Mouse (Mus musculus) layer of hippocampus, postnatal 10 days (tissue): Measurements from ENCODE around the gene Cdk9. TPM values are rescaled to one million over a fixed set of nuclear protein-coding genes. Genes with fewer than 3 reads are reported as not detected.

Experiments used
- DNase-seq, 2 experiments: peaks; one replicate each; pipeline ENCODE4 v3.0.0; 2021; ENCODE audit warnings: low spot score in 2 of 2
- long read RNA-seq: library from polyadenylated mRNA; stranded (forward); transcript quantifications from one replicate; pipeline ENCODE4 v2.0.0, GENCODE M21; 2023
- total RNA-seq, 2 experiments: library from RNA; stranded (reverse); gene quantifications; 2 replicates each; pipeline ENCODE4 v1.2.3; 2021

Cdk9 gene
- total RNA-seq, result 10 to 100 TPM; 86.8 to 92.1 TPM
- long read RNA-seq, transcript Cdk9-201 (7 exons, 1,733 nt), result major isoform, 80 of 100 reads
- long read RNA-seq, partial matches to known transcripts, result 4 of 100 reads
- long read RNA-seq, other reads (novel, unspliced or antisense), result 14 of 100 reads

DNA sequence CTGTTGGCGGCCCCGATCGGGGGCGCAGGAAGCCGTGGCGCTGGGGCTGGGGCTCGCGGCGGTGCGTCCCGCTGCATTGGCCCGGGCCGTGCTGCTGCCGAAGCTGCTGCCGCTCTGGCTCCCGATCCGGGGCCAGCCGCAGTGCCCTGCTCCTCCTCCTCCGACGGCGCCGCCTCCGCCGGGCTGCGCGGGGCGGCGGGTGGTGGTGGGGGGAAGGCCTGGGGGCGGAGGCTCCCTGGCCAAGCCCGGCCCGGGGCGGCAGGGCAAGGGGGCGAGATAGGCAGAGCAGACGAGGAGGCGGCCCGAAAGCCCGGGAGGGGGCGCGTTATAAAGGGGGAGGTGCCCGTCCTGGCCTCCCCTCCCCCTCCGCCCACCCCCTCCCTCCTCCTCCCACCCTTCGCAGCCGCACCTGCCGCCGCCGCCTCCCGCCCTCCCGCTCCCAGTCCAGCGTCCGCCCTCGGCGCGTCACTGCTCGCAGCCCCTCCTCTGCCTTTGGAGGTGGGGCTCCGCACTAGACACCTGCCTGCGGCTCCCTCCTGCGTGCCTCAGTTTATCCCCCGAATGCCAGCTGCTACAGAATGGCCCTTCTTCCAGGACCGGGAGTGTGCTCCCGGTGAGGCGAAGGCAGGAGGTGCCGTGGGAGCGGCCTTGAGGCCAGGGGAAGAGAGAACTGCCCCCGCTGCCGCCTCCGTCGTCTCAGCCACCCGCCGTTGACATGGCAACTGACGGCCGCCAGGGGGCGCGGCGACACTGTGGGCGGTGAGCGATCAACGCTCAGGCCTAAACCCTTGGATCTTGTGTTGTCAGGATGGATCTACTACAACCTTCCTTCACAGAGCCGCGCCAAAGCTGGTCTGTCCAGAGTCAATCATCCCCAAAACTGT, at the start of gene Cdk9:
Gene Cdk9 (minus strand): TSS at position 143 of the 884 bp plus-strand sequence.
- DNase-seq, result peak; percentile 96

DNA sequence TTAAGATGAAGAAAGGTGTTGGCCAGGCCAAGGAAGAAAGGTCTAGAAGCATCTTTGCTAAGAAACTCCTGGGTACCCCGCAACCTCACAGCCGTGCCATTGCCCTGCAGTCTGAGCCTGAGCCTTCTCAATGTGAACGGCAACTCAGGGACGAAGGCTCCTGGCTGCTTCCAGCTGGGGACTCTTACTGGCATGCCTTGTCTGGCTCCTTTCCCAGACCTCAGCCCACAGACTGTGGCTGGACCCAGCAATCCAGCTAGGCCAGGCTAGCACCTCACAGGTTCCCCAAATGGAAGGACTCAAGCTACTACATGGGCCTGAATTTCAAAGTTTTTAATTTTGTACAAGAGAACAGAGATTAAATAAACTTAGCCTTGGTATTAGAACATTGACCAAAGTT, 49.0 kb upstream of the Cdk9 start:
- no peak for DNase-seq

DNA sequence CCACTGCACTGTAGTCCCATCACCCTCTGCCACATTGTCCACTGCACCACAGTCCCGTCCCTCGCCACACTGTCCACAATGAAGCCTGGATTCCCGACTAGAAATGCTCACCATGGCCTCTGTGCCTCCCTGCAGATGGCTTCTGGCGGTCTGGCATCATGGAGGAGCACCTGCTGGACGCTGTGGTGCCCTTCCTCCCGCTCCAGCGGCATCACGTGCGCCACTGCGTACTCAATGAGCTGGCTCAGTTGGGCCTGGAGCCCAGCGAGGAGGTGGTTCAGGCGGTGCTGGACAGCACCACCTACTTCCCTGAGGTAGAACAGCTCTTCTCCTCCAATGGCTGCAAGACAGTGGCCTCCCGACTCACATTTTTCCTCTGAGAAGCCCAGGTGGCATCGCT, 48.5 kb upstream of the Cdk9 start:
- DNase-seq, result no peak

DNA sequence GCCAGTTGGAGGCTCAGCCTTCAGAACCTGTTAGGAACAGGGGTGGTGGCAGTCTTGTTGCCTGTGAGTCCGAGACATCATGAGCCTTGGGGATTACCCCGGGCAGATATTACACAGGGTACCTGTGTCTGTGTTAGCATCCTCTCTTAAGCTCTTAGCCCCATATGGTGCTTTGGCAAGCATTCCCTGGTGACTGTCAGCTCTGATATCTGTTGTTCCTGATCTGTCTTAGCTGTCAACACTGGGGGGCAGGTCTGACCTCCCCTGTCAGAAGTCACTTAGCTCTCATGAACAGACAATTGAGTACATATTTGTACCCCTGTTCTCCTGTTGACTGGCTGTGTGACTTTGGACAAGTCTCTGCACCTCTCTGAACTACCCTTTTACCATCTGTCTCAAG, 46.1 kb upstream of the Cdk9 start:
- no peak for DNase-seq

DNA sequence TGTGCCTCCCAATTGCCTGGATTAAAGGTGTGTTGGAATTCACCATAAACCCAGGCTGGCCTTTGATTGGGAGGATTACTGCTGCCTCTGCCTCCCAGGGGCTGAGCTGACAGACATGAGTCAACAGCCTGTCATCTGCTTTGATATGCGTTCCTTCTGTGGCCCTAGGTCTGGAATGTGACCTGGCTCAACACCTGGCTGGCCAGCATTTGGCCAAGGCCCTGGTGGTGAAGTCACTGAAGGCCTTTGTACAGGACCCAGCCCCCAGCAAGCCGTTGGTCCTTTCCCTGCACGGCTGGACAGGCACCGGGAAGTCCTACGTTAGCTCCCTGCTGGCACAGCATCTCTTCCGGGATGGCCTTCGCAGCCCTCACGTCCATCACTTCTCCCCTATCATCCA, 45.6 kb upstream of the Cdk9 start:
- no peak for DNase-seq

DNA sequence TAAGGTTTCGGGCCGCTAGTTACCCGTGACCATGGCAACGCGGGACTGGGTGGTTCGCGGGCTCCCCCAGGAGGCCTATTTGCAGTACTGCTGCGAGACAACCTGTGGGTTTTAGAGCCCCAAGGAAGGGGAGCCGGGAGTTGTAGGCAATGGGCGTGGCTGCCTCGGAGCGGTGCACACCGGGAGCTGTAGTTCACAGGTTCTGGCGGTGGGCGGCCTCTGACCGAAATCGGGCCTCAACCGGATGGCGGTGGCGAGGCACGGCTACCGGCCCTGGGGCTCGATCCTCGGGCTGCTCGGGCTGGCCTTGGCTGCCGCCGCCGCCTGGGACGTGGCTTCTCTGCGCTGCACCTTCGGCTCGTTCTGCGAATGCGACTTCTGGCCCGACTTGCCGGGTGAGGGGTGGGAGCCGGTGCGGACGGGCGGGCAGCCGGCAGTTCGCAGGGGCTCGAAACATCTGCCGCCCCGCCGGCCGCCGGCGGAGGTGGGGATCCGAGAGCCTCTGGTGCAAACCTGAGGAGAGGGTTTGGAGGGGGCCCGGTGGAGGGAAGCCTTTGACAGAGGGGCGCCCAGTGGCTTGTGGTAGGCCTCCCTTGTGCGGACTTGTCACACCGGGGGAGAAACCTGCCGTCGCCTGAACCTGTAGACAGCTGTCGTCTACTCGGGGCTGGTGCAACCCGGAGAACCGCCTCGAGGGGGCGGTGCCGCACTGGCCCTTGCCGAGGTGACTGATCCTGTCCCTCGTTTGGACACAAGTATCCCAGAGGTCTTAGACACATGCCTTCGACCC, 44.4 kb upstream of the Cdk9 start, which contains the start of gene Tor2a:
Gene Tor2a (plus strand): TSS at position 179 of the 790 bp plus-strand sequence.
- peak; percentile 97 for DNase-seq

DNA sequence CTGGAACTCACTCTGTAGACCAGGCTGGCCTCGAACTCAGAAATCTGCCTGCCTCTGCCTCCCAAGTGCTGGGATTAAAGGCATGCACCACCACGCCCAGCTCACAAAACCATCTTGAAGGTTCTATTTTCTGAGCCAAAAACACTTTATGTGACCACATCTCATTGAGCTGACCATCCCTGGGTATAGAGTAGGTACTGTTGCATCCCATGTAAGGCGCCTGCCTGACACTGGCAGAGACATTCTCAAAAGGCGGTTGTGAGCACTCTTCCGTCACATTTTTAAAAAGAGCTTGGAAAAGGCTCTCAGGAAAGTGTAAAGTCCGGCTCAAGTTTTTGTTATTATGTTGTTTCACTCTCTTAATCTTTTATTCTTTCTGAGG, 43.8 kb upstream of the Cdk9 start:
- DNase-seq, result no peak

DNA sequence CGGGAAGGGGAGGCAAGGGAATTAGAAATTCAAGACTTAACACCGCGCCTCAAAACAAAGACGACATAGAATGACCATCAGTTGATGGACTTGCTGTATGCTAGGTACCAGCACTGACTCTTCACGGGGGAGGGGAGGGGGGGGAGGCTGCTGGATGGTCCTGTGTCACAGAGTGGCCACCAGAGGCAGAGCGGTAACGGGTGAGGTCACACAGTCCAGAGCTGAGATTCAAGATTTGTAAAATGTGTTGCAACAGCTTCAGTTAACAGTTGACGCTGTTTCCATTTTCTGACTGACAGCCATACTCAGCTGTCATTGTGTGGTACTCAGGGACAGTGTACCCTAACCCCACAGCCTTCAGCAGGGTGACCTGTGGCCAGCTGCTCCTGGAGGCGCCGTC, 39.3 kb upstream of the Cdk9 start:
- DNase-seq, result no peak

DNA sequence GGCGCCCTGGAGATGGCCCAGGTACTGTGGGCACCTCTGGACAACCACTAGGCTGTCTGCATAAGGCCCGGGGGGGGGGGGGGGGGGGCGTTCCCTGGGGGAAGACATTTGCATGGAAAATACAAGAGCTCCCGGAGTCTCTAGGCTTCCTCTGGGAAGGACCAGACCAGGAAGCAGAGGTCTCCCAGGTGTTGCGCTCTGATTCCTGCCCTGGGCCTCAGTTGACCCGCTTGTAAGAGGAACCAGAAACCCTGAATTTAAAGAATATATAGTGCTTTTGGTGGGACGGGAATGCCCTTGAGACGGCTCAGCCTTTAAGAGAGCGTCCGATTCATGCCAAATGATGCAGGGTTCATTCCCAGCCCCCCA, 38.8 kb upstream of the Cdk9 start:
- no peak for DNase-seq

DNA sequence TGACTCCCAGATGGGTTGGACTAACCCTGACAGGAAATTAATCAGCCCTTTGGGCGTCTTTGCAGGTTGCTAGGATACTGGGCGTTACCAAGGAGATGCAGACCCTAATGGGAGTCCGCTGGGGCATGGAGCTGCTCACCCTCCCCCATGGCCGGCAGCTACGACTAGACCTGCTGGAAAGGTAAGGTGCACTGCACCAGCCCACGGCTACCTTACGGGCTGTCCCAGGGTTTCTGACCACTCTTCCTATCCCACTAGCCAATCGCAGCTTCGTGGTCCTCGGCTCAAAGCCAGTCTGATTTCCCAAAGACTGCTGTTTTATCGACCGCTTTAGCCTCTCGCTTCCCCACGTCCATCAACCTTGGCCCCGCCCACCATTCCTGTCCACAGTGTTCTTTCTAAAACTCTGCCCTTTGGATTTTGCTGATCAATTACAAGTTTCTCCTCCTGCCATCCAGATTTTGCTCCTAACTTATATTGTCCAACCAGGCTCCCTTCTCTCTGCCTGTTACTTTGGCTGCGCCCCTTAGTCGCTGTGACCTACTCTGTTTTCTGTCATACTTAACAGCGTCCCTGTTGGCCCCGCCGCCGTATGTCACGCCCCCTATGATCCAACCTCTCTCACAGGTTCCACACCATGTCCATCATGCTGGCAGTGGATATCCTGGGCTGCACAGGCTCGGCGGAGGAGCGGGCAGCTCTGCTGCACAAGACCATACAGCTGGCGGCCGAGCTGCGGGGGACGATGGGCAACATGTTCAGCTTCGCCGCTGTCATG, 38.2 kb upstream of the Cdk9 start:
- no peak for DNase-seq

DNA sequence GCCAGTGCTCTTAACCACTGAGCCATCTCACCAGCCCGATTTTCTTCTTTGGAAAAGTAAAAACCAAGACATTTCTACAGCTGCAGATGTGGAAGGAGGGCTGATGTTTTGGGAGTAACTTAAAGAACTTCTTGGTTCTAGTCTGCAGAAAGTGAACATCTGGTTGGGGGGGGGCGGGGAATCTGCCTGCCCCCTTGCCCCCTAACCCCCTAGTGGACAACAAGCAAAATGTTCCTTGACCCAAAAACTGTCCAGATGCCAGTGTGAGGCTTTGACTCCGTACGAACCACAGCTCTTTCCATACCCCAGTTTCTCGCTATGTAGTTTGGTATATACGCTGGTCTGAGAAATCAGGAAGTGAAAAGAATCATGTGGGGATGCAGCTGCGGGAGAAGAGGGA, 37.3 kb upstream of the Cdk9 start:
- no peak for DNase-seq

DNA sequence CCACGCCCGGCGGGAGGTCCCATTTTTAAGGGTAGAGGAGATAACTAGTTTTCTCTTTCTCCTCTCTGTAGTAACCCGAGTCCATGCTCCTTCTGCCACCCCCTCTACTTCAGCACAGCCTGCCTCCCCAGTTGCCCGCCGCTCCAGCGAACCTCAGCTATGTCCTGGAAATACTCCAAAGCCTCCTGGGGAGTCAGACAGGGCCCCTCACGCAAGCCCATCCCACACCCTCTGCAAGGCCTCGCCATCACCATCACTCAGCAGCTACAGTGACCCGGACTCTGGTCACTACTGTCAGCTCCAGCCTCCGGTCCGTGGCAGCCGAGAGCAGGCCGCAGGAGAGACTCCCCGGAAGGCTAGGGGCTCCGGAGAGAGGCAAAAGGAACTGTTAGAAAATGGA, 36.2 kb upstream of the Cdk9 start:
- no peak for DNase-seq

DNA sequence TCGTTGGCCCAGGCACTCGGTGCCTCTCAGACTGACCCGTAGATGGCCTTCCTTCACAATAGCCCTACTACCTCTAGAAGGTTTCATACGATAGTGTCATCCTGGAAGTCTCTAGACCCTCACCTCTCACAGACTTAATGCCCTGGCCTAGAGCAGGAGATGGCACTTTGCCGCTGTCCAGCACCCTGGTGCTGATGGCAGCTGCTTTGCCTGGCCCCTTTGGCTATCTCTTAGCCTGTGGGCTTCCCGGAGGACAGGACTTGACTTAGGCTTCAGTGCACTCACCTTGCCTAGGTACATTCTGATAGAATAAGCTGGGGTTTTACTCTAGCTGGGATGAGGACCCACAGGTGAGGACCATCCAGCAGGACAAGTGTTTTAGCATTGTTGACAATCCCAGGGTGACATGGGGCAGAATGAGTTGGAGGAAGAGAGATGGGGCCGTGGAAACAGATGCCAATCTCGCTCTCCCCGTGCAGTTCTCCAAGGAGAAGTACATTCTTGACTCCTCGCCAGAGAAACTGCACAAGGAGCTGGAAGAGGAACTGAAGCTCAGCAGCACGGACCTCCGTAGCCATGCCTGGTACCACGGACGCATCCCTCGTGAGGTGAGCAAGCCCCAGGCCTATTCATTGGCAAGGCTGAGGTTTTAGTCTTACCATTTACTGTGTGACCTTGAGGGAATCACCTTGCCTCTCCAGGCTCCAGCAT, 31.6 kb upstream of the Cdk9 start:
- DNase-seq, result no peak

DNA sequence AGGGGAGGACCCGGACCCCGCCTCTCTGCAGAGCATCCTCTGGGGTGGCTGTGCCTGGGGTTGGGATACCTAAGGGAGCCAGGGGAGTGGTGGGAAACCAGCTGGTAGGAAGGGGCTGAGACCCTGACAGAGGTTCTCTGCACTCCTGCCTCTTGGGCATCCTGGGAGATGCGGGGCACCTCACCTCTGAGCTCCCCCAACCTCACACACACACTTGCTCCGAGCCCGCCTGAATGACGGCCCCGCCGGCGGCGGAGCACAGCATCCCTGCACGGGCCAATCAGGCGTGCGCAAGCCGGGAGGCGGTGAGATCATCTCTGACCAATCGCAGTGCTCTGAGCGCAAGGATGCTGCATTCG, 29.3 kb upstream of the Cdk9 start:
- peak; percentile 77 to 85 for DNase-seq

DNA sequence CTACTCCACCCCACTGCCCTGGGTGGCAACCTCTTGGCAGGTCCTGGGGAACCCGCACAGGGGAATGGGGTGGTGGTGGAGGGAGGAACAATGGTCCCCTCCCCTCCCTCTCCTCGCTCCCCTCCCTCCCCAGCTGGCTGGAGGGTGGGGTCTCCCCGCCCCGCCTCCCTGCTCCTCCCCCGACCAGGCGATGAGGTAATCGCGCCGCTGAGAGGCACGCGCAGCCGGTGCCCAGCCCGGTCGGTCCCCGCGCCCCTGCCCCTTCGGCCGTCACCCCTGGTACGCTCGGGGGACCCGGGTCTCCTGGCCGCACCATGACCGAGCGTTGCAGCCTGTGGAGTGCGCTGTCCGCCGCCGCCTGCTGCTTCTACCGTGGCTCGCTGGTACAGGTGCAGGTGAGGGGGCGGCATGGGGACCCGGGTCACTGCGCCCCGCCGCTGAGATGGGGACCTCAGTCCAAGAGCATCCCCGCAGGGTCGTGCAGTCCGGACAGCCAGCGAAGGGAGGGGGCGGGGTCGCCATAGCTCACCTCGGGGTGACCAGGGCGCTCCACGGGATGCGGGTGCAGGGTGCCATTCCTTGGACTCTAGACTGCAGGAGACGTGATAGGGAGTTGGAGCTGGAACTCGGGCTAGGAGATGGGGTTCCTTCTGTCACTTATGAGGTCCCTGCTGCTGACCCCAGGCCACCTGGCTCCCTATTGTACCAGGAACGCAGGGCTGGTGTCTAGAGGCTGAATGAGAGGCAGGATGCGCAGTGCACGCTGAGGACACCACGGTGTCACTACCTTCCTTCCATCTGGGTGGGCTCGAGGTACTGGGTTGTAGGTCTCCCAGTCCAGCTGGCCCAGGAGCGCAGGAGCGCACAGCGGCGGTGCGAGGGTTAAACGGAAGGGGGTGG, 28.6 kb upstream of the Cdk9 start:
- peak; percentile 63 to 77 for DNase-seq

DNA sequence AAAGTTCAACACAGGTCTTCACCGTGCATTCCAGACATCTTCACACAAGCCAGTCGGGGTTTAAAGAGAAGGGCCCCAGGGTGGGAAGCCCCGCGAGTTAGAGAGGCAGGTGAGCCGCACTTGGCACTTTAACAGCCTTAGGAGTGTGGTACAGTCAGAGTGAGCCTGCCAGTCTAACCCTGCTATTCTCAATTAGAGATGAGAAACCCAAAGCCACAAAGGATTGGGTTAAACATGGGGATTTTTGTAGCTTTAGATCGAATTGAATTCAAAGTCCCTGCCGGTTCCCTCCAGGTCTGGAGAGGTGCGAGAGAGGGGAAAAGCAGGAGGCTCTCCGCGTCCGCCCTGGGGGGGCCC, 28.0 kb upstream of the Cdk9 start, which contains the start of gene 6330409D20Rik:
Gene 6330409D20Rik (minus strand): TSS at position 101 of the 357 bp plus-strand sequence.
- no peak for DNase-seq

DNA sequence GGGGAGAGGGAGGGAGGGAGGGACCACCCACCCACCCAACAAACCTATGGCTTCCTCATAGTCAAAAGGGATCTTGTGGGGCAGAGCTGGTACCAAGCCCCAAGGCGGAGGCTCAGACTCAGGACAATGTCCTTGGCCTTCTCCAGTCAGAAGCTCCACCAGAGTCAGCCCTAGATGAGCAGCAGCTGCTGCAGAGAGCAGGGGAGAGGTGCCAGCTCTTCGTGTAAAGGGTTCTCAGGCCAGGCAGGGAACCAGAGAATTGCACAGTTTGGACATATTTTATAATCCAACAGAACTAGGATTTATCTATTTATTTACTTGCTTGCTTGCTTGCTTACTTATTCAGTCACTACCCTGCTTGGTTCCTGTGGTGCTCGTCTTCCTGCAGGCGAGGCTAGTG, 26.4 kb upstream of the Cdk9 start:
- no peak for DNase-seq

DNA sequence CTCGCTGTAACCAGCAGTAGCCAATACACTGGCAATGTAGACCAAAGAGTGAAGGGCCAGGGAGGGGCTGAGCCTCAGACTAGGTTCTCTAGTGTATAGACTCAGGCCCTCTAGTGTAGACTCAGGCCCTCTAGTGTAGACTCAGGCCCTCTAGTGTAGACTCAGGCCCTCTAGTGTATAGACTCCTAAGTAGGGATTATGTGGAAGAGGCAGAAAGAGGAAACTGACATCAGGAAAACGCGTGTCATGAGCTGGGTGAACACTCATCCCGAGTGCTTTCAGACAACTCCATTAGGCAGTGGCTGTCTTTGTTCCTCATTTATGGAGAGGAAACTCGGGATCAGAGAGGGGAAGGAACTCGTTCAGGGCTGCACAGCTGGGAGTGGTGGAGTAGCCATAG, 24.1 kb upstream of the Cdk9 start:
- DNase-seq, result no peak

DNA sequence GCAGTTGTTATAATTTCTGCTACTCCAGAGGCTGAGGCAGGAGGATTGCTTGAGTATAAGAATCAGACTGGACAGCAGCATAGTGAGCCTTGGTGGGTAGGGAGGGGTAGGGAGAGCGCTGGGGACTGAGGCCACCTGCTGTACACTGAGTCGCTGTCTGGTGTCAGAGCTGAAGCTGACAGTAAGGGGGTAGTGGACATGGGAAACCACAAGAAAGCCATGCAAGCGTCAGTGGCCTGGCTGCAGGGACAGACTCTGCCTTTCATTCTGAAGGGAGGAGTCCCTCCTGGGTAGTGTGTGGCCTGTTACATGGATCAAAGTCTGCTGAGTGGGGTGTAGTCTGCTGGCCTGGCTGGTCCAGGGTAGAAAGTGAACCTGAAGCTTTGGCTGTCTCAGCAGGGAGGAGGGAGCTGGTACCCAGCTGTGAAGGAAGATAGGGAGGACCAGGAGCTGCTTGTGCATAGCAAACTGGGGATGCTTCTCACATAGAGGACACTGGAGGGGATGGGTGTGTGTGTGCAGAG, 23.5 kb upstream of the Cdk9 start:
- DNase-seq, result no peak

DNA sequence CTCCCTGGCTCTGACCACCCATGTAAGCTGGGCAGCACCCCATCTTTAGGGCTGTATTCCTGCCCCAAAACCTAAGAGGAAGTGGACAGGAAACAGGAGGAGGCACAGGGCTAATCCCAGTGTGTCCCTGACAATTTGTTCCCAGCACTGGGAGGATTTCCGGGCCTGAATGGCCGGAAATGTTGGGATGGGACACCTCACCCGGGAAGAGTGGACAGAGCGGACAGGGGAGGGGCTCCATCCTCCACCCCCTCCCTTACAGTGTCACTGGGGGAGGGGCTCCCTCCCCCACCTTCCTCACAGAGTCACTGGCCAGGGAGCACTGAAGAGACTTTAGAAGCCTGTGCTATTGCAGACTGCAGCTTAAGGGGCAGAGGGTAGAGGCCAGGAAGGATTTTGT, 22.1 kb upstream of the Cdk9 start:
- no peak for DNase-seq
